Mouse (Mus musculus) neural tube, embryonic 13.5 days (tissue): ENCODE results near the gene Rps6kb2. TPM values are rescaled to one million over a fixed set of nuclear protein-coding genes. Genes with fewer than 3 reads are reported as not detected.
A peak's percentile ranks its signal among the peaks of the same experiment; 100 is the strongest.

Experiments
- ATAC-seq: fragments of 200-750 bp; cut with Nextera tagmentation; 2 replicates; pipeline ENCODE4 v1.8.0; 2017; ENCODE audit warnings: low read depth, mild to moderate bottlenecking, moderate TSS enrichment, moderate library complexity
- H3K27ac ChIP-seq: fragments of 300-500 bp; sonication (generic); replicated peaks from 2 replicates; pipeline ENCODE4 v1.5.1; 2015; ENCODE audit warnings: moderate library complexity, mild to moderate bottlenecking, inconsistent platforms
- H3K27me3 ChIP-seq: fragments of 300-500 bp; sonication (generic); 2 replicates; pipeline ENCODE4 v1.6.1; 2015; ENCODE audit warnings: mild to moderate bottlenecking, inconsistent platforms
- H3K36me3 ChIP-seq: fragments of 300-500 bp; sonication (generic); 2 replicates; pipeline ENCODE4 v1.6.1; 2015; ENCODE audit warnings: mild to moderate bottlenecking, inconsistent platforms
- H3K4me1 ChIP-seq: fragments of 300-500 bp; sonication (generic); replicated peaks from 2 replicates; pipeline ENCODE4 v1.6.1; 2015; ENCODE audit warnings: inconsistent platforms
- H3K4me2 ChIP-seq: fragments of 300-500 bp; sonication (generic); 2 replicates; pipeline ENCODE4 v1.6.1; 2015; ENCODE audit warnings: inconsistent platforms, mild to moderate bottlenecking, moderate library complexity
- H3K4me3 ChIP-seq: fragments of 300-500 bp; sonication (generic); 2 replicates; pipeline ENCODE4 v1.5.1; 2015; ENCODE audit warnings: mild to moderate bottlenecking, inconsistent platforms
- H3K9ac ChIP-seq: fragments of 300-500 bp; sonication (generic); 2 replicates; pipeline ENCODE4 v1.6.1; 2015; ENCODE audit warnings: moderate library complexity, mild to moderate bottlenecking, inconsistent platforms
- H3K9me3 ChIP-seq: fragments of 300-500 bp; sonication (generic); 2 replicates; pipeline ENCODE4 v1.6.1; 2016; ENCODE audit warnings: inconsistent platforms
- WGBS: fragments of 180-500 bp; shearing (Covaris S2); methylation state at CpG from one replicate; pipeline ENCODE4 v1.1.7; 2015; 5-methylcytosine and 5-hydroxymethylcytosine counted together
- polyA plus RNA-seq: library from polyadenylated mRNA; unstranded; fragments of >200 nt; fragmentation: Nextera tagmentation; extraction: Ambion mirVana; gene quantifications from 2 replicates; pipeline ENCODE4 v1.2.1, GENCODE M21; 2015

Rps6kb2 gene
- polyA plus RNA-seq, 1 experiment from 2014 or later: 63.6 TPM

- Histone ChIP-seq H3K9me3 (no peaks in the 10 kb centered on the region), H3K4me2 (no peak overlapping the region), H3K27me3 (no peaks in the 10 kb centered on the region), H3K9ac (no peak overlapping the region), H3K4me3 (no peak overlapping the region), H3K27ac (no peak overlapping the region), H3K36me3 (no peaks in the 10 kb centered on the region), H3K4me1 (peaks cover 25% of the 10 kb centered on the region)
- ATAC-seq: no peak
- WGBS: 68% methylated on average over 2 of the region's 2 CpGs
These were observed 20.5 kb upstream of the Rps6kb2 start for GRCm38 (mm10) chr19:4183689-4184088.

GRCm38 (mm10) chr19:4181892-4182291 is 18.7 kb upstream of the Rps6kb2 start:
- WGBS: 39% methylated on average over 3 of the region's 3 CpGs
- H3K4me3 ChIP-seq: no peak overlapping the region
- no peak overlapping the region for H3K27ac ChIP-seq
- H3K4me2 ChIP-seq: no peak overlapping the region
- H3K36me3 ChIP-seq: no peaks in the 10 kb centered on the region
- ATAC-seq: no peak
- H3K4me1 ChIP-seq: peaks cover 25% of the 10 kb centered on the region
- no peak overlapping the region for H3K9ac ChIP-seq
- H3K27me3 ChIP-seq: 0 out of 2 replicates have a peak, but pooled peaks cover 2% of the 10 kb centered on the region
- H3K9me3 ChIP-seq: no peaks in the 10 kb centered on the region

GRCm38 (mm10) chr19:4180411-4180810 is 17.3 kb upstream of the Rps6kb2 start:
- Histone ChIP-seq H3K9me3 (no peaks in the 10 kb centered on the region), H3K4me2 (no peak overlapping the region), H3K4me3 (no peak overlapping the region), H3K4me1 (peaks cover 27% of the 10 kb centered on the region), H3K27me3 (peaks cover 3% of the 10 kb centered on the region; the same call in 1 of the 2 replicates), H3K27ac (no peak overlapping the region), H3K36me3 (no peaks in the 10 kb centered on the region), H3K9ac (no peak overlapping the region)
- ATAC-seq: no peak
- WGBS: 86% methylated on average over 7 of the region's 7 CpGs

- H3K27me3 ChIP-seq: peaks cover 3% of the 10 kb centered on the region; the same call in 1 of the 2 replicates
- H3K9me3 ChIP-seq: no peaks in the 10 kb centered on the region
- peak within 1 kb of the TSS; percentile 44 for H3K4me2 ChIP-seq
- peak within 1 kb of the TSS; percentile 6; the same call in 1 of the 2 replicates for H3K4me3 ChIP-seq
- peak within 1 kb of the TSS; percentile 58 for H3K9ac ChIP-seq
- peak within 1 kb of the TSS; percentile 62 for H3K27ac ChIP-seq
- 5% methylated on average over 11 of the region's 11 CpGs for WGBS
- H3K36me3 ChIP-seq: no peaks in the 10 kb centered on the region
- ATAC-seq: no peak
- H3K4me1 ChIP-seq: peaks cover 13% of the 10 kb centered on the region
These were observed 12.3 kb upstream of the Rps6kb2 start, which contains the start of gene Carns1 for GRCm38 (mm10) chr19:4175368-4175947. Gene Carns1, minus strand, starts transcription at chr19:4175479.

GRCm38 (mm10) chr19:4172925-4173324 is 9.8 kb upstream of the Rps6kb2 start:
- no peak for ATAC-seq
- WGBS: 63% methylated on average over 11 of the region's 11 CpGs
- no peak overlapping the region for H3K4me3 ChIP-seq
- no peak overlapping the region for H3K4me2 ChIP-seq
- H3K9me3 ChIP-seq: no peaks in the 10 kb centered on the region
- H3K9ac ChIP-seq: peak overlapping the region; percentile 18; the same call in 1 of the 2 replicates
- no peak overlapping the region for H3K27ac ChIP-seq
- H3K27me3 ChIP-seq: peaks cover 3% of the 10 kb centered on the region; the same call in 1 of the 2 replicates
- no peaks in the 10 kb centered on the region for H3K36me3 ChIP-seq
- peaks cover 27% of the 10 kb centered on the region for H3K4me1 ChIP-seq

GRCm38 (mm10) chr19:4171393-4172290 is 8.5 kb upstream of the Rps6kb2 start:
- ATAC-seq: no peak
- H3K4me2 ChIP-seq: no peak overlapping the region
- H3K27ac ChIP-seq: no peak overlapping the region
- H3K4me3 ChIP-seq: no peak overlapping the region
- peaks cover 27% of the 10 kb centered on the region for H3K4me1 ChIP-seq
- H3K27me3 ChIP-seq: no peaks in the 10 kb centered on the region; the same call in 1 of the 2 replicates
- H3K36me3 ChIP-seq: no peaks in the 10 kb centered on the region
- no peaks in the 10 kb centered on the region for H3K9me3 ChIP-seq
- 0 out of 2 replicates have a peak overlapping the region, but pooled peaks have one; percentile 17 for H3K9ac ChIP-seq
- 73% methylated on average over 13 of the region's 13 CpGs for WGBS

GRCm38 (mm10) chr19:4170723-4171392 is 7.7 kb upstream of the Rps6kb2 start:
- Histone ChIP-seq H3K27me3 (no peaks in the 10 kb centered on the region), H3K27ac (no peak overlapping the region), H3K4me1 (peaks cover 26% of the 10 kb centered on the region), H3K9me3 (no peaks in the 10 kb centered on the region), H3K4me2 (no peak overlapping the region), H3K36me3 (no peaks in the 10 kb centered on the region), H3K9ac (0 out of 2 replicates have a peak overlapping the region, but pooled peaks have one; percentile 17), H3K4me3 (no peak overlapping the region)
- 96% methylated on average over 10 of the region's 10 CpGs for WGBS
- no peak for ATAC-seq

- ATAC-seq: peak; percentile 56
- Histone ChIP-seq H3K9ac (peak overlapping the region; percentile 90), H3K9me3 (no peaks in the 10 kb centered on the region), H3K4me2 (peak overlapping the region; percentile 86), H3K27me3 (no peaks in the 10 kb centered on the region), H3K4me1 (peaks cover 16% of the 10 kb centered on the region), H3K27ac (peak overlapping the region; percentile 94), H3K36me3 (no peaks in the 10 kb centered on the region), H3K4me3 (peak overlapping the region; percentile 44)
- WGBS: 6% methylated on average over 27 of the region's 27 CpGs
These were observed 6.7 kb upstream of the Rps6kb2 start for GRCm38 (mm10) chr19:4169810-4170209.

- Histone ChIP-seq H3K4me1 (peaks cover 16% of the 10 kb centered on the region), H3K4me2 (peak overlapping the region; percentile 86), H3K27ac (peak overlapping the region; percentile 94), H3K9ac (peak overlapping the region; percentile 90), H3K27me3 (no peaks in the 10 kb centered on the region), H3K36me3 (no peaks in the 10 kb centered on the region), H3K4me3 (peak overlapping the region; percentile 44), H3K9me3 (no peaks in the 10 kb centered on the region)
- peak; percentile 94 for ATAC-seq
- under 1% methylated on average over 43 of the region's 43 CpGs for WGBS
These were observed 6.2 kb upstream of the Rps6kb2 start for GRCm38 (mm10) chr19:4169378-4169784.

GRCm38 (mm10) chr19:4166678-4167476 is 3.7 kb upstream of the Rps6kb2 start:
- H3K4me3 ChIP-seq: no peak overlapping the region
- H3K4me1 ChIP-seq: peaks cover 35% of the 10 kb centered on the region
- H3K4me2 ChIP-seq: no peak overlapping the region
- WGBS: 80% methylated on average over 9 of the region's 9 CpGs
- H3K27me3 ChIP-seq: no peaks in the 10 kb centered on the region
- H3K27ac ChIP-seq: no peak overlapping the region
- ATAC-seq: no peak
- no peaks in the 10 kb centered on the region for H3K9me3 ChIP-seq
- 0 out of 2 replicates have a peak, but pooled peaks cover 2% of the 10 kb centered on the region for H3K36me3 ChIP-seq
- H3K9ac ChIP-seq: 0 out of 2 replicates have a peak overlapping the region, but pooled peaks have one; percentile 8

- no peak overlapping the region for H3K4me2 ChIP-seq
- H3K9me3 ChIP-seq: no peaks in the 10 kb centered on the region
- no peak overlapping the region for H3K4me3 ChIP-seq
- peaks cover 27% of the 10 kb centered on the region for H3K4me1 ChIP-seq
- H3K27me3 ChIP-seq: no peaks in the 10 kb centered on the region
- H3K9ac ChIP-seq: peak overlapping the region; percentile 36; the same call in 1 of the 2 replicates
- 80% methylated on average over 2 of the region's 2 CpGs for WGBS
- ATAC-seq: no peak
- peaks cover 20% of the 10 kb centered on the region for H3K36me3 ChIP-seq
- no peak overlapping the region for H3K27ac ChIP-seq
These were observed 1.6 kb upstream of the Rps6kb2 start for GRCm38 (mm10) chr19:4164721-4165120.
